Mouse (Mus musculus) central nervous system, embryonic 11.5 days (tissue): ENCODE results near the gene Sult1c2. TPM values are rescaled to one million over a fixed set of nuclear protein-coding genes. Genes with fewer than 3 reads are reported as not detected.

Experiments used
- polyA plus RNA-seq: library from polyadenylated mRNA; depleted of rRNA; stranded (reverse); fragments of >200 nt; gene quantifications from 2 replicates; pipeline ENCODE4 v1.2.3, GENCODE M21; 2012; rRNA removed

The Sult1c2 gene
- not detected in 2 replicates for polyA plus RNA-seq

GRCm38 (mm10) chr17:53846206-53846605, at the start of gene Sult1c2:
Gene Sult1c2 (minus strand): TSS chr17:53846339.

Other genes with a start within 250 kb of the Sult1c2 start
- gene Sgo1, start 157.0 kb downstream of the Sult1c2 start, polyA plus RNA-seq, result 24.0 and 27.3 TPM in 2 replicates
- not detected in 2 replicates for gene Sult1c1, start 144.3 kb upstream of the Sult1c2 start, polyA plus RNA-seq